Mouse (Mus musculus): ENCODE measurements at regions not wholly inside any gene's neighbourhood (a gene's known extent, or its start where the extent isn't known, plus 50 kb on each side); places are given as distances from the start of the nearest gene placed in this dataset.

DNA sequence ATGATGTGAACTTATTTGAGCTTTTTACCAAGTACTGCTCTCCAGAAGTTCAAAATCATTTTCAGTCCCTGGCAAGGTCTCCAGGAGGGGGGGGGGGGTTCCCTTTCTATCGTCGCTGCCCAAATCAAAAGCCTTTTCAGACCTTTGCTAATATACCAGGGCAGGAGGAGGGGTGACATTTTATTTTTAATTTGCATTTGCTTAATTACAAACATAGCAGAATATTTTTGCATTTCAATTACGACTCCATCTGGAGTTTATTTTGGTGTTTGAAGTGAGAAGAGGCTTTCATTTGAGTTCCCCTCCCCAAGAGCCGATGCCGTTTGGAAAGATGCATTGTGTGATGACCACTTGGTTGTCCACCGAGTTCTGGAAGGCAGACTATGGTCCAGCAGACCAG lies 174.0 kb upstream of the Rgma start:
- H3K36me3 ChIP-seq (ENCODE audit: control insufficient read depth, insufficient read depth, low read length) = no peaks in the 10 kb centered on the region
- WGBS = 83% methylated on average over 6 of the region's 6 CpGs
- TF ChIP-seq CTCF (IDR thresholded peaks at IDR 0.05; ENCODE audit: extremely low read depth, insufficient read length, insufficient replicate concordance, low read depth, low read length) = no peak
- TF ChIP-seq POLR2A (IDR thresholded peaks at IDR 0.05; ENCODE audit: low read depth, low read length) = no peak
- H3K4me3 ChIP-seq (ENCODE audit: low read depth, low read length) = no peak overlapping the region
- peaks cover 10% of the 10 kb centered on the region for H3K4me1 ChIP-seq (ENCODE audit: control insufficient read depth, insufficient read depth, insufficient read length, low read length)
- H3K27me3 ChIP-seq (ENCODE audit: control insufficient read depth, insufficient read depth, low read length) = no peaks in the 10 kb centered on the region
- H3K27ac ChIP-seq (ENCODE audit: insufficient read depth, low read depth, low read length) = no peak overlapping the region

DNA sequence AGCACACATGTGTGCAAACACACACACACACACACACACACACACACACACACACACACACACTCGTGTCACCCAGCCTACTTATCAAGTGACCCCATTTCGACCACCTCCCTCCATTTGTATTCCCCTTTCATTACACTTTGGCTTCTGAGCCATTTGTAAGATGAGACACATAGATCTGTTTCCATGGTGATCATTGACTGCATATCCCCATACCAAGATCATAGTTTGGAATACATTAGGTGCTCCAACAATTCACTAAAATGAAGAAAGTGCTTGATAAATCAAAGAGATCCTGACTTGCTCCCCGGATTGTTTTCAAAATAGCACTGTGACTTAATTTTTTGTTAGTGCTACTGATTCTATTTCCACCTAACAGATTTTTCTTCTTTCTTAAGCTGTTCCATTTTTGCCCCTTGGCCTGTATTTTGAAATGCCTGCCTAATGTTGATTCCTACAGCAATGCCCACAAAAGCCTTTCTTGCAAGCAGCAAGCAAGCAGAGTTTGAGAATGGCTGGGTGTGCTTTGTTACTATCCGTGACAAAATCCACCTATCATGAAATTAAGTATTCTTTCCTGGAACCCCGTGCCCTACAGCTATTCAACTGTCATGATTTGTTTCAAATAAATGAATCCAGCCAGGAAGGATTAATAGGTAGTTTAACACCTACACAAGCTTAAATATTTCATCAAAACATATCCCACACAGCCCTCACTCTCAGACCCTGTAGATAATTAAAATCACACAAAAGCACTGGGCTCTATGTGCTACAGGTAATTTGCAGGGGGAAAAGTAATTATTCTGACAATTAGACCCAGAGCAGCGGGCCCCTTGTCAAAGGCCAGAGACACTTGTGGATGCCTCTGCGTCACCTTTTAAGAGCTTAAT lies 168.1 kb upstream of the Rgma start:
- no peak overlapping the region for H3K4me3 ChIP-seq (ENCODE audit: low read depth, low read length)
- TF ChIP-seq POLR2A (IDR thresholded peaks at IDR 0.05; ENCODE audit: low read depth, low read length) (no peak), CTCF (IDR thresholded peaks at IDR 0.05; ENCODE audit: extremely low read depth, insufficient read length, insufficient replicate concordance, low read depth, low read length) (no peak)
- no peaks in the 10 kb centered on the region; the same call in 1 of the 2 replicates for H3K27me3 ChIP-seq (ENCODE audit: control insufficient read depth, insufficient read depth, low read length)
- no peaks in the 10 kb centered on the region for H3K36me3 ChIP-seq (ENCODE audit: control insufficient read depth, insufficient read depth, low read length)
- WGBS = 84% methylated on average over 7 of the region's 7 CpGs
- no peak overlapping the region for H3K27ac ChIP-seq (ENCODE audit: insufficient read depth, low read depth, low read length)
- no peaks in the 10 kb centered on the region for H3K4me1 ChIP-seq (ENCODE audit: control insufficient read depth, insufficient read depth, insufficient read length, low read length)

DNA sequence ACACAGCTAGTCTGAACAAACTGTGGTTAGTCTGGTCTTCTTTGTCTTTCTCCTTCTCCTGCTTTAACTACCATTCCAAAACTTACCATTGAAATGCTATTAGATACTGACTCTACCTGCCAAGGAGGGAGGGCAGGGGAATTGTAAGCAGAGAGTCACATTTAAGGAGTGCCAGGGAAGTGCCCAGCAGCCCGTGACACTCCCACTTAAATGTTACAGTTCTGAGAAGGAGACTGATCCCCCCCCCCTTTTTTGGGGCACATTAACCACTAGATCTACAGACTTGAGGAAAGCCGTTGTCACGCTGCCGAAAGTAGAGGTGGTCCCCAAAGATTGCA lies 166.9 kb upstream of the Rgma start:
- no peak overlapping the region for H3K27ac ChIP-seq (ENCODE audit: insufficient read depth, low read depth, low read length)
- H3K4me3 ChIP-seq (ENCODE audit: low read depth, low read length) = no peak overlapping the region
- TF ChIP-seq CTCF (IDR thresholded peaks at IDR 0.05; ENCODE audit: extremely low read depth, insufficient read length, insufficient replicate concordance, low read depth, low read length) (no peak), POLR2A (IDR thresholded peaks at IDR 0.05; ENCODE audit: low read depth, low read length) (no peak)
- H3K4me1 ChIP-seq (ENCODE audit: control insufficient read depth, insufficient read depth, insufficient read length, low read length) = no peaks in the 10 kb centered on the region
- no peaks in the 10 kb centered on the region; the same call in 1 of the 2 replicates for H3K27me3 ChIP-seq (ENCODE audit: control insufficient read depth, insufficient read depth, low read length)
- whole genome bisulfite sequencing = 76% methylated on average over 4 of the region's 4 CpGs
- no peaks in the 10 kb centered on the region for H3K36me3 ChIP-seq (ENCODE audit: control insufficient read depth, insufficient read depth, low read length)

DNA sequence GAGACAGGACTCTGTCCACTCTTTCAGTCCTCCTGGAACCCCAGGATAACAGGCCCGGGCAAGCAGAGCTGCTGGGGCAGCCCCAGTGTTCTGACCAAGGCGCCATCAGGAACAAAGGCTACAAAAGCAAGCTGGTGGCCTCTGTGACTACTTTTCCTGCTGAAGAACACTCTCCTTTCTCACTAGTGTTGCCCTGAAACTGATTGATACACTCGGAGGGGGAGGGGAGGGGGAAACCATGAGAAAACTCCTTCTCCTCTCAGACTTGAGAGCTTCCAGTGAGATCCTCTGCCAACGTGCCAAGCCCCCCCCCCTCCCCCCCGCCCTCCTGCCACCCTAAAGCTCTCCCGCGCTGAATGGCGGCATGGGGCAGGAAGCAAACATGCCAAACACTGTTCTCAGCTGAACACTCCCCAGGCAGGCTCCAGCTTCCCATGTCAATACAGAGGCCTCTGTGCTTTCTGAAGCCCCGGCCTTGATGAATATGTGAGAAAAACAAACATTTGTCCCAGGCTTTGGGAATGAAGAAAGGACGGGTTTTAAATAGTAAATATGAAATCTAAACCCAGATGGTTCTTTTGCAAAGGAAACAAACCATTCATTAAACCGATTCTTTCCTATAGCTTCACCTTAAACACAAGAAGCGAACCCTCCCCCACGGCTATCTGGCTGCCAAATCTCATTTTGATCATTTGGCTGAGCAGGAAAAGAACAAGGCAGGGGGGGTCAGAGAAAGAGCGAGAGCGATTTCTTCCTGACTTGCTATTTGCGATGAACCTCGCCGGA lies 166.3 kb upstream of the Rgma start:
- Histone ChIP-seq H3K36me3 (ENCODE audit: control insufficient read depth, insufficient read depth, low read length) (no peaks in the 10 kb centered on the region), H3K27ac (ENCODE audit: insufficient read depth, low read depth, low read length) (no peak overlapping the region), H3K27me3 (ENCODE audit: control insufficient read depth, insufficient read depth, low read length) (no peaks in the 10 kb centered on the region; the same call in 1 of the 2 replicates), H3K4me3 (ENCODE audit: low read depth, low read length) (no peak overlapping the region), H3K4me1 (ENCODE audit: control insufficient read depth, insufficient read depth, insufficient read length, low read length) (no peaks in the 10 kb centered on the region)
- TF ChIP-seq CTCF (IDR thresholded peaks at IDR 0.05; ENCODE audit: extremely low read depth, insufficient read length, insufficient replicate concordance, low read depth, low read length) = no peak
- TF ChIP-seq POLR2A (IDR thresholded peaks at IDR 0.05; ENCODE audit: low read depth, low read length) = no peak
- WGBS = 37% methylated on average over 18 of the region's 18 CpGs

DNA sequence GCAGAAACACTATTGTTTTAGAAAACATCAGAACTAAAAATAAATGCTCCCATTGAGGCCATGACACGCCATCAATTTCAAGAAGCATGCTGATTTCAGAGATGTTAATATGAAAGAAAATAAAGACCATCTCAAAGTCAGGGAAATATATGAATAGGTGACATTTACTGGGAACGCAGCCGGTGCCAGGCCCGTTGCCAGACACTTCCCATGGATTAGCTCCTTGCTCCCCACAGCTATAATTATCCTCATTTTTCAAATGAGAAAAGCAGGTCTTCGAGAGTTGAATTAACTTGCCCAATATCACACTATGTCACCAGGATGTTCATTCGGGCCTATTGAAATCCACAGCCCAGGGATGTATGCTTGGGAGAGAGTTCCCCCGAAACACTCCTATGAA lies 165.2 kb upstream of the Rgma start:
- TF ChIP-seq POLR2A (IDR thresholded peaks at IDR 0.05; ENCODE audit: low read depth, low read length) (no peak), CTCF (IDR thresholded peaks at IDR 0.05; ENCODE audit: extremely low read depth, insufficient read length, insufficient replicate concordance, low read depth, low read length) (no peak)
- Histone ChIP-seq H3K4me1 (ENCODE audit: control insufficient read depth, insufficient read depth, insufficient read length, low read length) (no peaks in the 10 kb centered on the region), H3K36me3 (ENCODE audit: control insufficient read depth, insufficient read depth, low read length) (no peaks in the 10 kb centered on the region), H3K27me3 (ENCODE audit: control insufficient read depth, insufficient read depth, low read length) (no peaks in the 10 kb centered on the region; the same call in 1 of the 2 replicates), H3K4me3 (ENCODE audit: low read depth, low read length) (no peak overlapping the region), H3K27ac (ENCODE audit: insufficient read depth, low read depth, low read length) (no peak overlapping the region)
- whole genome bisulfite sequencing = 90% methylated on average over 7 of the region's 7 CpGs

DNA sequence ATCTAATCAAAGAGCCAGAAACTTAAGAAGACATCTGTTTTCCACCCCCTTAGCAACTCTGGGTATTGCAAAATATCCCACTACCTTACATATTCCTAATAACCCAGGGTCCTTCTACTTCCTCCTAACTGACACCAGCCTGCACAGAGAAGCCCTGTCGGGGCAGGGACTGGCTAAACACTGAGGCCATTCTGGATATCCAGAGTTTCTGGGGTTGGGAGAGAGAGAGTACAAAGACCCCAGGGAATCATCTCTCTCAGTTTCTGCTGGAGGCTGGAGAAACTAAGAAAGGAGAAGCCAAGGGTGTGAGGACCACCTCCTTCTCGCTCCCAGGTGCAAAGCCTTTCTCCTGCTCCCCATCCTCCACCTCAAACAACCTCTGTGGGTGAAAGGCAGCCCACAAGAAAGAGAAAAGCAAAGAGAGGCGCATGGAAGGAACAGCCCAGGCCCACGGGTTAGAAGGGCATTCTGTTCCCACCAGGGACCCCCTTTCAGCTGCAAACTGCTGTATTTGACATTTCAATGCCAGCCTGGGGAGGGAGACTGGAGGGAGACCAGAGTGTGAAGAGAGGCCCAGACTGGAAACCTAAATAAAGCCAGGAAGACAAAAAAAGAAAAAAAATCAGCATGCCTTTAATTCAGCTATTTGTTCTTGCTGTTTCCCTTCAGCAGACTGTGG lies 152.9 kb upstream of the Rgma start:
- WGBS = 70% methylated on average over 4 of the region's 4 CpGs
- TF ChIP-seq CTCF (IDR thresholded peaks at IDR 0.05; ENCODE audit: extremely low read depth, insufficient read length, insufficient replicate concordance, low read depth, low read length) = no peak
- no peak for TF ChIP-seq POLR2A (IDR thresholded peaks at IDR 0.05; ENCODE audit: low read depth, low read length)
- no peaks in the 10 kb centered on the region for H3K4me1 ChIP-seq (ENCODE audit: control insufficient read depth, insufficient read depth, insufficient read length, low read length)
- H3K36me3 ChIP-seq (ENCODE audit: control insufficient read depth, insufficient read depth, low read length) = no peaks in the 10 kb centered on the region
- no peak overlapping the region for H3K27ac ChIP-seq (ENCODE audit: insufficient read depth, low read depth, low read length)
- no peaks in the 10 kb centered on the region for H3K27me3 ChIP-seq (ENCODE audit: control insufficient read depth, insufficient read depth, low read length)
- no peak overlapping the region for H3K4me3 ChIP-seq (ENCODE audit: low read depth, low read length)
